8 mouse cellular contexts compared by ENCODE assay signal in genomic region chr11:119089235-119090075, GRCm38 (mm10). TPM values are rescaled to one million over a fixed set of nuclear protein-coding genes. Genes with fewer than 3 reads are reported as not detected.
A peak's percentile ranks its signal among the peaks of the same experiment; 100 is the strongest.
DNase-seq lines count a peak whose midpoint lies in the region; ATAC-seq and TF ChIP-seq lines count a peak whose summit lies in the region.

No protein-coding gene starts in this region.

- 2% methylated on average over 41 of the region's 41 CpGs for WGBS in heart, adult 2 months
- under 1% methylated on average over 41 of the region's 41 CpGs for WGBS in limb, embryonic 11.5 days
- WGBS in neural tube, embryonic 11.5 days: under 1% methylated on average over 41 of the region's 41 CpGs

- no peaks in the 10 kb centered on the region for H3K79me2 ChIP-seq in heart, adult 2 months (replicated peaks; ENCODE audit: control insufficient read depth, insufficient read depth, low read length)

- no peak for TF ChIP-seq POLR2A in heart, adult 2 months (IDR thresholded peaks at IDR 0.05; ENCODE audit: insufficient read depth, low read depth, low read length)

- intact Hi-C loops in heart, adult 2 months (cut with DNase I): loop anchor here (2.0 kb wide), 1 partner anchor 35 kb away; no protein-coding TSS in a partner anchor

- no peaks in the 10 kb centered on the region for H3K36me3 ChIP-seq in heart, adult 2 months (ENCODE audit: control insufficient read depth, insufficient read depth, low read length)
- H3K36me3 ChIP-seq in limb, embryonic 11.5 days (ENCODE audit: control insufficient read depth, insufficient read depth, low read length): no peaks in the 10 kb centered on the region
- no peaks in the 10 kb centered on the region for H3K36me3 ChIP-seq in neural tube, embryonic 11.5 days (ENCODE audit: control insufficient read depth, insufficient read depth, low read length)

- H3K9me3 ChIP-seq in limb, embryonic 11.5 days (ENCODE audit: control insufficient read depth, low read length): no peaks in the 10 kb centered on the region
- H3K9me3 ChIP-seq in neural tube, embryonic 11.5 days (ENCODE audit: control insufficient read depth, low read length): no peaks in the 10 kb centered on the region

- H3K4me2 ChIP-seq in limb, embryonic 11.5 days (ENCODE audit: low read depth, severe bottlenecking): peak overlapping the region; percentile 76; the same call in 1 of the 2 replicates
- peak overlapping the region; percentile 95 for H3K4me2 ChIP-seq in neural tube, embryonic 11.5 days (ENCODE audit: low read depth)

- no peak overlapping the region for H3K9ac ChIP-seq in heart, adult 2 months (ENCODE audit: low read depth, low read length)
- H3K9ac ChIP-seq in limb, embryonic 11.5 days (ENCODE audit: low read length): peak overlapping the region; percentile 67
- peak overlapping the region; percentile 65; the same call in 1 of the 2 replicates for H3K9ac ChIP-seq in neural tube, embryonic 11.5 days (ENCODE audit: low read length)

- peaks cover 6% of the 10 kb centered on the region for H3K4me1 ChIP-seq in heart, adult 2 months (ENCODE audit: control insufficient read depth, insufficient read depth, low read length)
- H3K4me1 ChIP-seq in limb, embryonic 11.5 days (ENCODE audit: control insufficient read depth, insufficient read depth, low read length): peaks cover 35% of the 10 kb centered on the region
- H3K4me1 ChIP-seq in neural tube, embryonic 11.5 days (ENCODE audit: control insufficient read depth, insufficient read depth, low read length): peaks cover 27% of the 10 kb centered on the region

- peak; percentile 40 to 59 for DNase-seq in heart, adult 2 months
- no peak for DNase-seq in heart, adult 8-10 months (ENCODE audit: low spot score)
- peak; percentile 32 to 40 for DNase-seq in cerebellum, postnatal 14 days
- peak; percentile 26 for DNase-seq in heart, postnatal 4 days
- peak; percentile 59 for DNase-seq in limb, embryonic 11.5 days (ENCODE audit: low spot score)
- DNase-seq in neural tube, embryonic 11.5 days (ENCODE audit: low spot score): no peak
- no peak for DNase-seq in ovary, adult 18-20 months (ENCODE audit: low spot score)

- peaks cover 15% of the 10 kb centered on the region for H3K27me3 ChIP-seq in heart, adult 2 months (ENCODE audit: control insufficient read depth, insufficient read depth, low read length)
- H3K27me3 ChIP-seq in limb, embryonic 11.5 days (ENCODE audit: control insufficient read depth, insufficient read depth, low read length): peaks cover 36% of the 10 kb centered on the region
- peaks cover 54% of the 10 kb centered on the region for H3K27me3 ChIP-seq in neural tube, embryonic 11.5 days (ENCODE audit: control insufficient read depth, insufficient read depth, low read length)

- TF ChIP-seq EP300 in heart, adult 2 months (IDR thresholded peaks at IDR 0.05; ENCODE audit: insufficient read depth, low read depth, low read length): no peak

- no peak for TF ChIP-seq CTCF in heart, adult 2 months (IDR thresholded peaks at IDR 0.05)

- H3K27ac ChIP-seq in heart, adult 2 months: no peak overlapping the region
- no peak overlapping the region for H3K27ac ChIP-seq in limb, embryonic 11.5 days (replicated peaks; ENCODE audit: low read depth, low read length)
- no peak overlapping the region for H3K27ac ChIP-seq in neural tube, embryonic 11.5 days (ENCODE audit: low read depth, low read length)

- no peak for ATAC-seq in limb, embryonic 11.5 days (ENCODE audit: insufficient number of reproducible peaks, low FRiP score, low TSS enrichment, low read depth)
- ATAC-seq in neural tube, embryonic 11.5 days (ENCODE audit: insufficient read depth, low FRiP score, low TSS enrichment): no peak
- ATAC-seq in erythroblast, adult 5-6 weeks (replicated peaks; ENCODE audit: low FRiP score, poor library complexity, severe bottlenecking): no peak

- H3K4me3 ChIP-seq in heart, adult 2 months: peak overlapping the region; percentile 6; the same call in 1 of the 2 replicates
- peak overlapping the region; percentile 40 for H3K4me3 ChIP-seq in limb, embryonic 11.5 days (ENCODE audit: low read depth, low read length)
- H3K4me3 ChIP-seq in neural tube, embryonic 11.5 days (ENCODE audit: low read depth, low read length): peak overlapping the region; percentile 50

RNA-seq across cellular contexts. Expression of gene Cbx4, which starts 3.4 kb away (rescaled TPM):
- total RNA-seq in heart, adult 2 months (2021): 10 to 100 TPM in 1 of 2 experiments, 1 to 10 TPM in 1; 8.1 to 12.3 TPM
- polyA plus RNA-seq in heart, adult 2 months (2012; rRNA removed): 4.7 and 5.4 TPM in 2 replicates
- 10 to 100 TPM in 1 of 4 experiments, 1 to 10 TPM in 3; 5.2 to 12.8 (median 8.4) TPM for total RNA-seq in heart, adult 8-10 months (2022)
- total RNA-seq in heart, postnatal 4 days (2021): 10 to 100 TPM; 30.5 to 34.9 TPM
- polyA plus RNA-seq in limb, embryonic 11.5 days (2014; fragmentation: Nextera tagmentation; extraction: Ambion mirVana): 5.4 and 5.8 TPM in 2 replicates
- polyA plus RNA-seq in neural tube, embryonic 11.5 days (2014; fragmentation: Nextera tagmentation; extraction: Ambion mirVana): 6.0 and 6.1 TPM in 2 replicates
- total RNA-seq in erythroblast, adult 5-6 weeks (2015; ENCODE audit: low replicate concordance): 4.8 and 7.7 TPM in 2 replicates
- total RNA-seq in erythroblast, adult 5-6 weeks (2017; ENCODE audit: low replicate concordance): 4.3 and 9.4 TPM in 2 replicates

RNA-seq across cellular contexts. Expression of gene Cbx8, which starts 48.7 kb away (rescaled TPM):
- total RNA-seq in heart, adult 2 months (2021): 1 to 10 TPM; 4.0 to 5.3 TPM
- 2.0 and 2.7 TPM in 2 replicates for polyA plus RNA-seq in heart, adult 2 months (2012; rRNA removed)
- 1 to 10 TPM; 3.6 to 4.9 (median 4.6) TPM for total RNA-seq in heart, adult 8-10 months (2022)
- 1 to 10 TPM; 5.6 to 5.7 TPM for total RNA-seq in heart, postnatal 4 days (2021)
- polyA plus RNA-seq in limb, embryonic 11.5 days (2014; fragmentation: Nextera tagmentation; extraction: Ambion mirVana): 12.2 and 13.4 TPM in 2 replicates
- polyA plus RNA-seq in neural tube, embryonic 11.5 days (2014; fragmentation: Nextera tagmentation; extraction: Ambion mirVana): 6.8 and 7.0 TPM in 2 replicates
- total RNA-seq in erythroblast, adult 5-6 weeks (2015; ENCODE audit: low replicate concordance): 0.38 and 0.42 TPM in 2 replicates
- total RNA-seq in erythroblast, adult 5-6 weeks (2017; ENCODE audit: low replicate concordance): 0.70 and 1.4 TPM in 2 replicates

Comparison
In these comparisons a context has a peak if more than half of its experiments do, and no peak if none do; other contexts are left out.
1. DNase-seq: peak in heart, adult 2 months (2 of 2), cerebellum, postnatal 14 days (2 of 2), heart, postnatal 4 days (single experiment) and limb, embryonic 11.5 days (single experiment); none in heart, adult 8-10 months (single experiment), neural tube, embryonic 11.5 days (single experiment) and ovary, adult 18-20 months (single experiment).
2. Peak in every context shown above with its lines, with median percentiles within 50 percentile points of each other: H3K4me3 ChIP-seq.